Mouse (Mus musculus) hindbrain, embryonic 16.5 days (tissue): Measurements from ENCODE around the gene Lhb. TPM values are rescaled to one million over a fixed set of nuclear protein-coding genes. Genes with fewer than 3 reads are reported as not detected.

ENCODE experiments used
- ATAC-seq: fragments of 200-750 bp; cut with Nextera tagmentation; 2 replicates; pipeline ENCODE4 v1.8.0; 2017; ENCODE audit warnings: moderate TSS enrichment, moderate library complexity
- H3K27ac ChIP-seq: fragments of 300-500 bp; sonication (generic); 2 replicates; pipeline ENCODE4 v1.5.1; 2014; ENCODE audit warnings: low read depth, mild to moderate bottlenecking, control low read depth, low read length, moderate library complexity
- H3K27me3 ChIP-seq: fragments of 300-500 bp; sonication (generic); replicated peaks from 2 replicates; pipeline ENCODE4 v1.6.1; 2014; ENCODE audit warnings: low read length; ENCODE audit not compliant: control insufficient read depth, insufficient read depth
- H3K36me3 ChIP-seq: fragments of 300-500 bp; sonication (generic); 2 replicates; pipeline ENCODE4 v1.6.1; 2014; ENCODE audit warnings: mild to moderate bottlenecking, low read length, moderate library complexity, mixed read lengths; ENCODE audit not compliant: control insufficient read depth, insufficient read depth
- H3K4me1 ChIP-seq: fragments of 300-500 bp; sonication (generic); 2 replicates; pipeline ENCODE4 v1.6.1; 2014; ENCODE audit warnings: low read depth, low read length; ENCODE audit not compliant: control insufficient read depth, insufficient read depth
- H3K4me2 ChIP-seq: fragments of 300-500 bp; sonication (generic); 2 replicates; pipeline ENCODE4 v1.6.1; 2014; ENCODE audit warnings: mild to moderate bottlenecking, low read length, control low read depth, moderate library complexity
- H3K4me3 ChIP-seq: fragments of 300-500 bp; sonication (generic); 2 replicates; pipeline ENCODE4 v1.5.1; 2014; ENCODE audit warnings: mild to moderate bottlenecking, low read length, control low read depth, moderate library complexity
- H3K9ac ChIP-seq: fragments of 300-500 bp; sonication (generic); 2 replicates; pipeline ENCODE4 v1.6.1; 2014; ENCODE audit warnings: low read depth, mild to moderate bottlenecking, control low read depth, low read length, moderate library complexity
- H3K9me3 ChIP-seq: fragments of 300-500 bp; sonication (generic); 2 replicates; pipeline ENCODE4 v1.6.1; 2014; ENCODE audit warnings: mild to moderate bottlenecking, low read length, moderate library complexity; ENCODE audit not compliant: control insufficient read depth
- WGBS: fragments of 180-500 bp; shearing (Covaris S2); extraction: QIAGEN DNeasy Blood & Tissue Kit; methylation state at CpG from one replicate; pipeline ENCODE4 v1.1.7; 2014; 5-methylcytosine and 5-hydroxymethylcytosine counted together
- polyA plus RNA-seq: library from polyadenylated mRNA; unstranded; fragments of >200 nt; fragmentation: Nextera tagmentation; extraction: Ambion mirVana; gene quantifications from 2 replicates; pipeline ENCODE4 v1.2.1, GENCODE M21; 2015

Gene Lhb
- polyA plus RNA-seq, 1 experiment from 2014 or later, result 2.3 TPM

DNA sequence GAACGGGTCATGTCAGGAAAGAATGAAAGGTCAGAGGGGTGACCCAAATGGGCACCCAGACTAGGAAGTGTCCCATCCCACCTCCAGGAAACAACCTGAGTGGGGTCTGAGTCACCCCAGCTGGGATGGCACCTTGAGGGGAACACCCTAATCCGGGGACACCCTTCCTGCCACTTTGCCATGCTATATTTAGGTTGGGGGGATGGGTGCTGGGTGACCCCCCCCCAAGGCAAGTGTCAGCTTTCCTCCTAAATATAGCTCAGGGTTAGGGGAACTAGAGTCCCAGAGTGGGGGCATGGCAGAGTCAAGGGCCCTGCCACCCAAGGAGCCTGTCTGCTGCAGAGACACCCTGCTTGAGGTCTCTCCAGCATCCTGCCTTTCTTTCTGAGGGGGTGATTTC lies 8.2 kb upstream of the Lhb start:
- H3K9ac ChIP-seq, result no peak overlapping the region
- H3K36me3 ChIP-seq, result no peaks in the 10 kb centered on the region
- WGBS, result 86% methylated on average over 2 of the region's 2 CpGs
- no peak for ATAC-seq
- peaks cover 90% of the 10 kb centered on the region for H3K27me3 ChIP-seq
- H3K4me2 ChIP-seq, result no peak overlapping the region
- H3K9me3 ChIP-seq, result no peaks in the 10 kb centered on the region
- no peak overlapping the region for H3K4me3 ChIP-seq
- no peak overlapping the region for H3K27ac ChIP-seq
- H3K4me1 ChIP-seq, result peaks cover 15% of the 10 kb centered on the region

GRCm38 (mm10) chr7:45413113-45413863 lies 7.3 kb upstream of the Lhb start, which contains the start of gene Ntf5:
TSS of gene Ntf5 (plus strand) at chr7:45413695.
- Histone ChIP-seq H3K4me1 (peaks cover 15% of the 10 kb centered on the region), H3K9ac (peak within 1 kb of the TSS; percentile 68), H3K36me3 (no peaks in the 10 kb centered on the region), H3K27me3 (peaks cover 90% of the 10 kb centered on the region), H3K27ac (no peak within 1 kb of the TSS), H3K9me3 (no peaks in the 10 kb centered on the region), H3K4me3 (peak within 1 kb of the TSS; percentile 53), H3K4me2 (peak within 1 kb of the TSS; percentile 92)
- ATAC-seq, result peak; percentile 43
- WGBS, result 3% methylated on average over 38 of the region's 45 CpGs

DNA sequence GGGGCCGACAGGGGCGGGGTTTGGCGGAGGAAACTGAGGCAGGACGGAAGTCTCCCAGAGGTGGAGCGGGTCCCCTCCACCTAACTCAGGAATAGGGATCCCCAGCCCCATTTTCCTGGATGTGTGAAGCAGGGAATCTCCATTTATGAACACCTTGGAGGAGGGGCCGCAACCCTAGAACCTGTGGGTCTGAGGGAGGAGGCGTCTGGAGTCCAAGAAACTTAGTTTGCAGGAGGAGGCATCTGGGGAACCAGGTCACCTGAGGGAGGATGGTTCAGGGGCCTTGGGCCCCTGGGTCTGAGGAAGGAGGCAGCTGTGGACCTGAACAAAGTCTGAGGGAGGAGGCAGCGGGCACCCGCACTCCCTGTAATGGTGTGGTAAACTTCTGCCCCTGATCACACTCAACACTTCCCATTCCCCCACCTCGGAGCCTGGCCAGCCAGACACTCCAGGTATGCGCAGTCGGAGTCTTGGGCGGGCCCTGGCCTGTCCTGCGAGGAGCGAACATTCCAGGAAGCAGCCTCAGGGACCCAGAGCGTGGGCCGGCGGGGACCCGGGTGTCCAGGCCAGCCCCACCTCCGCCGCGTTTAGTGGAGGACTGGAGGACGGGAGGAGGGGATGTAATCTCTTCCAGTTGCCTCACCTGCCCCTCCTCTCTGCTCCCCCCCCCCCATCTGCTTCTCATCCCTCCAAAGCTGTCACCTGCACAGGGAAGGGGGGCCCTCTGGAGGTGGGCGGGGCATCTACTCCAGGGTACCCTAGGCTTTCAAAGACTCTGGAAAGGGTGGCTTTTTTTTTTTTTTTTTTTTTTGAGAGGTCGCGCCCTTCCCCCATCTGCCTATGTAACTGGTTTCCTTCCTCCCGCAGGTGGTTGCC lies 6.5 kb upstream of the Lhb start:
- Histone ChIP-seq H3K9me3 (no peaks in the 10 kb centered on the region), H3K27me3 (peaks cover 90% of the 10 kb centered on the region), H3K4me2 (peak overlapping the region; percentile 92), H3K4me3 (peak overlapping the region; percentile 53), H3K4me1 (peaks cover 15% of the 10 kb centered on the region), H3K9ac (peak overlapping the region; percentile 68), H3K27ac (no peak overlapping the region), H3K36me3 (no peaks in the 10 kb centered on the region)
- 2% methylated on average over 27 of the region's 27 CpGs for WGBS
- no peak for ATAC-seq

DNA sequence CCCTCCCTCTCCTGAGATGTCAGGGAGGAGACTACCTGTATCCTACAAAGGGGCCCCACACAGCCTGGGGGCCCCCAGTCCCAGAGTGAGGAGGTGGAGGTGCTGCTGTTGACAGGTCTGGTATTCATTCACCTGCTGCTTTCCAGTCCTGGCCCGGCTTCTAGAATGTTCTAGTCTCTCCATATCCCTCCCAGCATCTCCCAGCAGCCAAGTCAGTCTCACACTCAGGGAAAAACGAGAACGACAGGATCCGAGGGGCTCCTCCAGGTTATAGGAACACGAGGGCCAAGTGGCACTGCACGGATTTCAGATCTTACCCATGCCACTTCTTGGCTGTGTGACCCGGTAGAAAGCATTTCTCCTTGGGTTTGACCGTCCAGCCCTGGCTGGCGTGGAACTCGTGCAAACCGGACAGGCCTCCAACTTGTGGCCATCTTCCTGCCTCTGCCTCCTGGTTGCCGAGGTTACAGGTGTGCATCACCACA lies 5.8 kb upstream of the Lhb start:
- WGBS, result 39% methylated on average over 12 of the region's 12 CpGs
- H3K4me2 ChIP-seq, result no peak overlapping the region
- peaks cover 15% of the 10 kb centered on the region for H3K4me1 ChIP-seq
- no peak overlapping the region for H3K9ac ChIP-seq
- H3K27me3 ChIP-seq, result peaks cover 87% of the 10 kb centered on the region
- no peak for ATAC-seq
- H3K9me3 ChIP-seq, result no peaks in the 10 kb centered on the region
- no peak overlapping the region for H3K4me3 ChIP-seq
- H3K27ac ChIP-seq, result no peak overlapping the region
- no peaks in the 10 kb centered on the region for H3K36me3 ChIP-seq

- H3K4me2 ChIP-seq, result peak overlapping the region; percentile 25
- no peak overlapping the region for H3K27ac ChIP-seq
- peak overlapping the region; percentile 17; the same call in 1 of the 2 replicates for H3K4me3 ChIP-seq
- no peaks in the 10 kb centered on the region for H3K36me3 ChIP-seq
- H3K9ac ChIP-seq, result peak overlapping the region; percentile 41; the same call in 1 of the 2 replicates
- no peak for ATAC-seq
- peaks cover 15% of the 10 kb centered on the region for H3K4me1 ChIP-seq
- peaks cover 87% of the 10 kb centered on the region for H3K27me3 ChIP-seq
- no peaks in the 10 kb centered on the region for H3K9me3 ChIP-seq
- WGBS, result 11% methylated on average over 37 of the region's 37 CpGs
These were observed 5.0 kb upstream of the Lhb start for GRCm38 (mm10) chr7:45415636-45416035.

DNA sequence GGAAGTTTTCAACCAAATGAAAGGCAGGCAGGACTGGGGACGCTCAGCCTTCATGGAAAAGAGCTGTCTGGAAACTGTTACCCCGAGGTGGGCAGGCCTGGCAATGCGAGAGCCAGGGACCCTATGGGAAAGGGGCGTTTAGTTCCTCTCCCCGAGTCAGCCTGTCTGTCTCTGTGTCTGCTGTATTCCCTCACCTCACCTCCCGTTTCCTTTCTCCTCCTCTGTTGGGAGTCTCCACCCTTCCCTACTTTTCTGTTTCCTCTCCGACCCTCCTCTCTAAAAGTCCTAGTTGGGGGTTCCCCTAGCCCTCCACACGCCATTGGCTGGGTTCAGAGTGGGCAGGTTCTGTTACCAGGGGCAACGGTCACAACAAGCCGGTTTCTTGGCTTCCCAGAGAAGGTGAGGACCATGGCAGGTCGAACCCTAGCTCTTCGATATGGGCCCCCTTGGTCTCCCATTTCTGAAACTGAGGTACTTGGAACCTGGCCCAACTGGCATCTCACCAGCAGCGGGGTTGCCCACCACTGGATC lies 2.6 kb upstream of the Lhb start:
- Histone ChIP-seq H3K4me2 (no peak overlapping the region), H3K9ac (no peak overlapping the region), H3K4me3 (no peak overlapping the region), H3K9me3 (no peaks in the 10 kb centered on the region), H3K27ac (no peak overlapping the region), H3K36me3 (peaks cover 24% of the 10 kb centered on the region), H3K27me3 (peaks cover 77% of the 10 kb centered on the region), H3K4me1 (peaks cover 15% of the 10 kb centered on the region)
- 9% methylated on average over 13 of the region's 13 CpGs for WGBS
- ATAC-seq, result no peak

DNA sequence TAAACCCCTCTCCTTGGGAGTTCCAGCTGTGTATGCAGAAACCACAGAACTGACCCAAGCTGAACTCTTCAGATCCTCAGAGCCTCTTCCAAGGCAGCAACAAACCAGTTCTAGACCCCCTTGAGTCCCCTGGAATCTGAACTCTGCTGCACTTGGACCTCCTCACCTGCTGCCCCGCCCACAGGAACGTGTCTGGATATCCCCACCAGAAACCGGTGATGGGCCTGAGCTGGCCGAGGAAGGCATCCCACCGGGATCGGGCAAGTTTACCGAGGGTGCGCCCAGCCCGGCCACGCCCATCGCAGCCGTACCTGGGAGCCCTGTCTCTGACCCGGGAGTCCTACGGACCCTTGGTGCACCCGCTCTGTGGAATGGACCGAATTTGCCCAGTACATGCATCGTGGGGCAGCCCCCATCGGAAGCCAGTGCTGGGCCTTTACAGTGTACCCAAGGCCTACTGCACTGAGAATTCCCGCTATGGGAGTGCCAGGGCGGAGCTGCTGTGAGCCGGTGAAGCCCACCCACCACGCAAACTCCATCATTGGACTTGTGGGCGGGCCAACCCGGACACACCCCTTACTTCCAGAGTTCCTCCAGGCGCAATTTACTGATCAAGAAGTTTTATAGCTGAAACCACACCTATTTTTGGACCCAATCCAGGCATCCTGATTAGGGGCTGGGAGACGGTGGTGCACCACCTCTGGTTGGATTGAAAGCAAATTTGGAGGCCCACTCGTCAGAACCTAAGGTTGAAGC lies 583 bp upstream of the Lhb start:
- Histone ChIP-seq H3K4me1 (peaks cover 3% of the 10 kb centered on the region; the same call in 1 of the 2 replicates), H3K4me2 (no peak overlapping the region), H3K9ac (no peak overlapping the region), H3K27ac (no peak overlapping the region), H3K27me3 (peaks cover 58% of the 10 kb centered on the region), H3K4me3 (no peak overlapping the region), H3K9me3 (no peaks in the 10 kb centered on the region), H3K36me3 (peaks cover 44% of the 10 kb centered on the region)
- 14% methylated on average over 27 of the region's 27 CpGs for WGBS
- no peak for ATAC-seq

DNA sequence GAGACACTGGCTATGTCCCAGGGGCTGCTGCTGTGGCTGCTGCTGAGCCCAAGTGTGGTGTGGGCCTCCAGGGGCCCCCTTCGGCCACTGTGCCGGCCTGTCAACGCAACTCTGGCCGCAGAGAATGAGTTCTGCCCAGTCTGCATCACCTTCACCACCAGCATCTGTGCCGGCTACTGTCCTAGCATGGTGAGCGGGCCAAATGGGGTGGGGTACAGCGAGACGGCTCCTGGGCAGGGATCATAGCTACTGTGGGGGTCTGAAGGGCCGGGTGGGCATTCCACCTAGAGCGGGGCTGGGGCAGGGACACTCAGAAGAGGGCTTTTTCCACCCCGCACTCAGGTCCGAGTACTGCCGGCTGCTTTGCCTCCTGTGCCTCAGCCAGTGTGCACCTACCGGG lies 574 bp downstream of the Lhb start:
- Histone ChIP-seq H3K4me3 (no peak overlapping the region), H3K27me3 (peaks cover 48% of the 10 kb centered on the region), H3K4me1 (no peaks in the 10 kb centered on the region), H3K27ac (no peak overlapping the region), H3K9ac (no peak overlapping the region), H3K9me3 (no peaks in the 10 kb centered on the region), H3K4me2 (no peak overlapping the region), H3K36me3 (peaks cover 45% of the 10 kb centered on the region)
- 92% methylated on average over 14 of the region's 14 CpGs for WGBS
- no peak for ATAC-seq
